Mouse (Mus musculus): ENCODE data around the gene Lcp2.

Lcp2 gene

DNA sequence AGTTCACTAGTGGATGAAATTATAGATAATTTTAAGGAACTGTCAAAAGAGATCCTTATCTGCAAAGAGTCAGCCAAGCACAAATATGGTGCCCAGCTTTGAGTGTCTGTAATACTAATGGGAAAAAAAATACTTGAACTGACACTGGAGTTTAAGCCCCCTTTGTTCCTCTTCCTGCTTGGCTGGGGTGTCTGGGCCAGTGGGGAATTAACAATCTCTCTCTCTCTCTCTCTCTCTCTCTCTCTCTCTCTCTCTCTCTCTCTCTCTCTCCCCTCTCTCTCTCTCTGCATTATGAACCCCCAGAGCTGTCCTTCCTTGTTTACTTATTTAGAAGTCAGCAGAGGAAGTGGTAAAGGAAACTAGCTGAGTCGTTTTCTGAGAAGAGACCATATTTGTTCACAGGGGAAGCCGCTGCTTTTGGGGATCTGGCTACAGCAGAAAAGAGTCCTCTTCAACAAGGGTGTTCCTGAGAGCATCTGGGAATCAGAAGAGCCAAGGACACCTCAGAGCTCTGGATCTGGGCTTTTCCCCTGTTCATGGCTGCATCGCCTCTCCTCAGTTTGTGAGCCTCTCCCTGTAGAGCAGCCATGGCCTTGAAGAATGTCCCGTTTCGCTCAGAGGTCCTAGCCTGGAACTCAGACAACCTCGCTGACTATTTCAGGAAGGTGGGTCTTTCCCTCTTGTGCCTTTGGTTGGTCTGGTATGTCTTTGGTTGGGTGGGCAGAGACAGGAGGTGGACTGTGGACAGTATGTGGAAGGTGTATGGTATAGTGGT is at the start of gene Lcp2:
TSS of gene Lcp2 (plus strand) at position 154 of the 775 bp plus-strand sequence.
- no peak for DNase-seq

DNA sequence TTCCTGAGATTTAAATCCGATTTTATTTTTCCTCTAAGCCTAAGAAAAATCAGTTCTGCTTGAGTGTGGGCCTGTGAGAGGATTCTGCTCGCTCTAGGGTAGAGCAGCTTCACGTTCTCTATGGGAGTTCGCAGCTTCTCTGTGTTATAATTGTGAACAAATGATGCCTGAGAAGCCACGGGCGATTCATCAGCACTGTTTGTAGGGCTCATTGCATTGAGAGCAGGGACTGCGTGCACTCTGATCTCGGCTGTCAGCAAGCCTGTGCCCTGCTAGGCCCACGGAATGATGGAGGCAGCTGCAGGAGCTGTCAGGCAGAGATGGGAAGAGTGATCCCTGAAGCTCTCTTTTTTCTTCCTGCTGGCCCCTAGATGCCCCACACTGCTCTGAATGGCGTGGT is 48.5 kb upstream of the Lcp2 start:
- no peak for DNase-seq

DNA sequence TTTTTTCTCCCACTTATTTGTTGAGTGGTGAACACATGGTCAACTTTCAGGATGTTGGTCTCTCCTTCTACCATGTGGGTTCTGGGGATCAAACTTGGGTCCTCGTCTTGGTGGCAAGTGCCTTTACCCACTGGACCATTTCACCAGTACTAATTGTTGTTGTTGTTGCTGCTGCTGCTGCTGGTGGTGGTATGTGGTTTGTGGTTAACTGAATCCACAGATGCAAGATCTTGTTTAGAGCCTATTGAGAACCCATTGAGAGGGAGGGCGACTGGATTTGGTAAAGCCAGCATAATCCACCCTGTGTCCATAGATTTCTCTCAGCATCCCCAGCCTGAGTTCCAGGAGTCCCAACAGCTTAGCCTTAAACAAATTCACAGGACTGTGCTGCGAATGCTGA is 46.3 kb upstream of the Lcp2 start:
- DNase-seq = no peak

DNA sequence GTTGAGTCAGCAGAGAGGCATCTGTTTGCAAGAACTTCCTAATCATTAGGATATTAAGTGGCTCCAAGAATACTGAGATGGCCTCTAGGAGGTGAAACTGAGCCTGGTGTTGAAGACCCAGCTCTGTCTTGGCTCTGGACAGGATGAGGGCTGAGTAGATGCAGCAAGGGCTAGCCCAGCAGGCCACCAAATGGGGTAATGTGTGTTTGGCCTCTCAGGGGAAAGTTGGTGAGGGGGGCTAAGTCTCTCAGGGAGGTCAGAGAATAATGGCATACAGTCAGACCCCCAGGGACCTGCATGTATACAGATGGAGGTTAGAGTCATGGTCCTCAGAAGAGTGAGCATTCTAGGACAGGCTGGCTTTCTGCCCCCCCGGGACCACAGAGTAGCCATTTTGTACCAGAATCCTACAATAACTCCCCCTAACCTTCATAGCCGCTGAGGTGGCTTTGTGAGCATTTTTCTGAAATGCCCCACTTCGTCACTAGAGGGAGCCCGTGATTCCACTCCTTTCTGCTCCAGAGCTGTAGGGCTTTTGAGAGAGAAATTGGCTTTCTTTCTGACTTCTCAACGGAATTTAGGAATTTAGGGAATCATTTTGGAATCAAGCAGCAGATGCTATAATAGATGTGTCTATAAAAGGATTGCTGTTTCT is 44.7 kb upstream of the Lcp2 start:
- DNase-seq = peak; percentile 35

DNA sequence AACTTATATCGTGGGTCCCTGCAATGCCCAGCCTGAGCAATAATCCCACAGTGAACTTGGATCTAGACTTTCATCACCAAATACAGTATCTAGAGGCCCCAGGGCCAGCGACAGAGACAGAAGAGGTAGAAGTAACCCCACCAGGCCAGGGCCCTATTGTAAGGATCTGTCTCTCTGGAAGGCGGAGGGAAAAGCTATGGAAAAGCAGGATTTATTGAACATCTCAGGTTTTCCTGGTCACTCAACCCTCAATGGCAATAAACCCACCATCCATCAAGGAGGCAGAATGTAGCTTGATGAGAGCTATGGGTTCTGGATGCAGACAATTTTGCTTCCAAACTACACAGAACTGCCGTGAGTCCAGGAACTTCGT is 44.1 kb upstream of the Lcp2 start:
- no peak for DNase-seq

DNA sequence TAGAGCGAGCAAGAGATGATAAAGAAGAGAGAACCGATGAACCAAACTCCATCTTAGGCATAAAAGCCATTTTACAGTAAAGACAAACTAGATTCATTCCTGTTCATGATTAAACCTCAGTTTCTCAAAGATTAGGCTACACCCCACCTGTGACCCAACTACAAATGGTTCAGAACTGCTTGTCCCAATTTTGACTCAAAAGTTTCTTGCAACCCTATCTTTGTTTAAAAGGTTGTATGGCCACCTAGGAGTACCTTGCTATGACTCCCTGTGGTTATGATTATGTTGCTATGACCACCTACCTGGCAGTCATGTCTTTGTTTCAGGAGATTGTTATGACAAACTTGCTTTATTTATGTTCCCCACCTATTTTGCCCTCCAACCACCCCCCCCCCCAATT is 39.1 kb upstream of the Lcp2 start:
- no peak for DNase-seq

DNA sequence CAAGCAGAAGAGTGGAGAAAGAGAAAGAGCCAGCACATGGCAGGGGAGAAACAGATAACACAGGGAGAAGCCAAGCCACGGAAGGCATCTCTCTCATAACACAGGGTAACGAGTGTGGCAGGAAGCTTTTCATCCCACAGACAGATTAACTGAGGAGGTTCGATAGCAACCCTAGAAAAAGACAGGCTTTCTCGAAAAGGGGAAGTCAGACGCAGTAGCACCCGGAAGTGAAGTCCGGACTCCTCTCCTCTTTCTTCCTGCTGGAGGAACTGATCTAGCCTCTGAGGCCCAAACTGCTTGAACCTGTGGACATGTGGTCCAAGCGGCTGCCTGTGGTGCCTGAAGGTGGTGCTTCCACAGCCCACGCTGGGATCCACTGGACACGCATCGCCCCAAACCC is 38.5 kb upstream of the Lcp2 start:
- DNase-seq = no peak

DNA sequence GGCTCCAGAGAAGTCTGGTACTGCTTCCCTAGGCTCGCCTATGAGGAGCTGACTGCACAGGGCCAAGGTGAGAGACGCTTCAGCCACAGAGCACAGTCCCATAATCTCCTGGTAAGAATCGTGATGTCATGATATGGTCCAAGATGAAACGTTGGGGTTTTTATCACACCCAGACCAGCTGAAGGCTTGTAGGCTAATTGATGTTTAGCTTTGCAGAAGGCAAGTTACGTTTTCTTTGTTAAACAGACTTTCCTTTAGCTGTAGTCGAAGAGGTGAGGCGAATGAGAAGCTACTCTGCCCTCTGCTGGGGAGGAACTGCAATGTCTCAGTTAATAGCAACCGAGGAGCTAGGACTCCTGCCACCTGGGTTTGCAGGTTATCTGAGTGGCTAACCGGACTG is 38.0 kb upstream of the Lcp2 start:
- peak; percentile 13 for DNase-seq

DNA sequence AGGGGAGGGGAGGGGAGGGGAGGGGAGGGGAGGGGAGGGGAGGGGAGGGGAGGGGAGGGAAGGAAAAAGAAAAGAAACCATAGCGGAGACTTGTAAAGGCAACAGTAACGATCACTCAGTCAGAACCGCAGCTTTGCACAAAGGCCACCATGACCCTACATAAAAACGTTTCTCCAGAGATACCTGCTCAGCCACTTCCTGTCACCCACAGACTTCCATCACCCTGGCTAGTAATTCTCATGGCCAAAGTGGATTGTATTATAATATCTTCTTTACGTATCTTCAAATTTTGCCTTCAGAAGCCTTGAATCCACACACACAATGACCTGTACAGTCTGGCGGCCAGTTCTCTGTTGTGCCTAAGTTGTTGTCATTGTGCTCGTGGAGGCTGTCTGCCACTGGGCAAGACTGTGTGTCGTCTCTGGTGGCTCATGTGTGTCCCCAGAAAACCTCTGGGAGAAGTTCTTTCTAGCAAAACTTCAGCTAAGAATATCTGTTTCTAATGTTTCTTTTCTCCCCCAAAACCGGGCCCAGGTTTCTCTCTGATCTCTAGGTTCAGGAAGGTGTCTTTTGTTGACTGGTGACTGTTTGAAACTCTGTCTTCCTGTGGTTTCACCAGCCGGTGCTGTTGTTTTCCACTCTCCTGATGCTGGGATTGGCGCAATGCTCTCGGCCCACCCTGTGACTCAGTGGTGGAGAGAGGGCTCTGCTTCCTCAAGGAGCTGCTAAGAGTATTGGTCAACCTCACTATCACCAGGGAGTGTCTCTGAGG is 37.2 kb upstream of the Lcp2 start:
- DNase-seq = no peak

DNA sequence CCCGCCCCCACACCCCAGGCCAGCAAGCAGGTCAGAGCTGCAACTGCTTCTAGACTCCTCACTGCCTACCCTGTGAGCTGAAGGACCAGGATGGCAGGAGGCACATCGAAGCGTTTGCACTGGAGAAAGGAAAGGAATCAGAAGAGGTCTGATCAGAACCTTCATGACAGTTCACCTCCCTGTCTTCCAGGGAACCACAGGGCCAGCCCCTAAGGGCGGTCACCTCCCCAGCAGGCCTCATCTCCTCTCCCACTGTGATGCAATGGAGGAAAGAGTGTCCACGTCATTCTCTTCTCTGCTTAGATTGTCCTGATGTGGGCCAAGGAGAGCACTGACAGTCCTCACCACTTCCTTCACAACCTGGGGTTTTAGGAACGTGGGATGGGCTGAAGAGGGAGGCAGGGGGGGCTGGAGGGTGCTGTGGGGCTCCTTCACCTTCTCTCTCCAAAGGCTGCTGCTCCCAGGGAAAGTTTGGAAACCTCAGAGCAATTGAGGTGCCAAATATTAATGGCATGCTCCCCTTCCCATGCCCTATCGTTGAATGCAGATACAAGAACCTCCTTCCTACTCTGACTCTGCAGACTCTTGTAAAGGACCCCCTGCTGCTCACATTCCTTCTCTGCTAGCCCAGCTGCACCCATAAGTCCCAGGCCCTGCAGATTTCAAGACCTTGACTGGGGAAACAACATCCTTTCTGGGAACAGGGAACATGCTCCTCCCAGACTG is 36.4 kb upstream of the Lcp2 start:
- no peak for DNase-seq

DNA sequence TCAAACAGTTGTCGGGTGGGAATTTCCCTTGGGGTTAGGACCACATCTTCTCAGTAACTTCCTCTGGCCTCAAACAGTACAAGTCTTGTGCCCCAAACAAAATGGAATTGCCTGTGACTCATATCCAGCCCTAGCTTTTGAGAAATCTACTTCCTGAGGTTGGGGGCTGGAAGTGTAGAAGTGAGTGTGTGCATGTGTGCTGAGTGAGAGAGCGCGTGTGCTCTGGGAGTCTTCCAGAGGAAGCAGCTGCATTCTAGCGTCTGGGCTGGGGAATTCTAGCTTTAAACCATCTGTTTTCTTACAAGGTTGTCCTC is 35.9 kb upstream of the Lcp2 start:
- no peak for DNase-seq

DNA sequence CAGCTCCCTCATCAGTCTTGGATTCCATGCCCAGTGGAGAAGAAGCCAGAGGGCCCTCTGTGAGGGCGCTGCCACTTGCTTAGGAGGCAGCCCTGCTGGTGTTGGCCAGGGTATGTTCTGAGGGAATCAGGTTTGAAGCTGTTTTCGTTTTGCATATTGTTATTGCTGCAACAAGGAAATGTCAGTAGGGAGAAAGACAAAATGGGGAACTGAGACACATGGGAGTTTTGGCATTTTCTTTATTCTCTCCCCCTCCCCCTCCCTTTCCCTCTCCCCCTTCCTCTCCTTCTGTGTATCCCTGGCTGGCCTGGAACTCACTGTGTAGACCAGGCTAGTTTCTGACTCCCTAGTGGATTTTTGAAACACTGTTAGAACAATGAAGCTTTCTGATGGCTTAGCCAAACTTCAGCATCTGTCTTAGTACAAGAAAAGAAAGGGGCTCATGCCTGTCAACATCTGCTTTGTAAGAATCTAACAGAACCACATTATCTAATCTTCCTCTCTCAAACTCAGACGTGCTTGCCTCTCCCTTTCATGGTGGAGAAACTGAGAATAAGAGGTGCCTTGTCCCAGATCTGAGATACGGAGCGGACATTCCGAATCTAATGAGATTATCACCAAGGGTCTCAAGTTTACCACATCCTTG is 34.6 kb upstream of the Lcp2 start:
- DNase-seq = no peak

DNA sequence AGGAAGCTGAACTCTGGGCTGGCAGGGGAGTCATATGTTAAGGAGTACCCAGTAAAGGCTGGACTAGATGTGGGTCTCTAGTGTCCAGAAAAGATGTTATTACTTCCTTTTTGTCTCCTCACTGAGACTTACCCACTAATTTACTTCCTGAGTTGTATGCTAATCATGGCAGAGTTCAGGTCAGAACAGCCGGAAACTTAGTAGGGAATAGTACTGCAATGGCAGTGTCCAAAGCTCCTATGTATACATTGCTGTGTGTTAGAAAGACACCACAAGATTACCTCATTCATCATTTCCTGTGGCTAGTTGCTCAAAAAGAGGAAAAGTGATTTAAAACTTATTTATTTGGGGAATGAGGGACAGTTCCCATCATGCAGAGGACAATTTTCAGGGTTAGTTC is 21.6 kb upstream of the Lcp2 start:
- no peak for DNase-seq

DNA sequence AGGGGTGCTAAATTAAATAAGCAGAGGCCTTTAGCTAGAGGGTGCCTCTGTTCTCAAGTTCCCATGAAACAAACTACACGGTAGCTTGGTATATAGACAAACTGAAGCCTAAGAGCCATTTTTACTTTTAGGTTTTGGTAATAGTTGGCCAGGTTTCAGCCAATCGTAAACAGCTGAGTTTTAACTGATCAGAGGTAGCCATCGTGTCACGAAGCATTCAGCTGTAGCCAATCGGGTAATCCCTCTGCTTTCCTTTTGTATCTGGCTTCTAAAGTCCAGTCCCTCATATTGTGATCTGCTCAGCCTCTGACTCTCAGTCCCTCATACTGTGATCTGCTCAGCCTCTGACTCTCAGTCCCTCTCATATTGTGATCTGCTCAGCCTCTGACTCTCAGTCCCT is 17.1 kb upstream of the Lcp2 start:
- DNase-seq = no peak

DNA sequence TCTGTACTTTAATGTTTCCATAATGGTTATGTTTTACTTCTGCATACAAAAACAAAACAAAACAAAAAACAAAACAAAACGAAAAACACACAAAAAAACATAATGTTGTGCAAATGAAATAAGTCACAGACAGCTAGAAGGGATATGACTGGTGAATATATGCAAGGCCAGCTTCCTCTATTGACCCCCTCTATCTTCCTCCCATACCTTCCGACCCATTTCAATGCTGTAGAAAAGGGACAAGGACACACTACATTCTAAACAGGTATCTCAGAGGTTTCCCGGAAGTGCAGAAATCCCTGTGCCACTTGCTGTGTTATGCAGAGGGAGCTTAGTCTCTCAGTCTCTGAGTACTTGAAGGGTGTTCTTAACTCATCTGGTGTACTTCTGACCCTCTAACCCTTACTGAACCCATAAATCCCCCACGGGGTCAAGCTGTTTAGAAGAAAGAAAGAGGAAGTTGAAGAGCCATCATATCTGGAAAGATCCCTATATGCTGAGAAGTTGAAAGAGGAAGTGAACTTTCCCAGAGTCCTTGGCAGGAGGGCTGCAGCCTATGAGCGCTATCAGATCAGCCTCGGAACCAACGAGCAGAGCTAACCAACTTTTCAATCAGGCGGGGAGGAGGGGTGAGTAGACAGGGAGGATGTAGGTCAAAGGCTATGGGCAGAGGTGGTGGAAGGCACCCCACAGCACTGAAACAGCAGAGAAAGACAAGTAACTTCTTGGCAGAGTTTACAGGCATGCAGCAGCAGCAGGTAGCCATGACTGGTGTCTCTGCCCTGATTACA is 15.5 kb upstream of the Lcp2 start:
- no peak for DNase-seq

DNA sequence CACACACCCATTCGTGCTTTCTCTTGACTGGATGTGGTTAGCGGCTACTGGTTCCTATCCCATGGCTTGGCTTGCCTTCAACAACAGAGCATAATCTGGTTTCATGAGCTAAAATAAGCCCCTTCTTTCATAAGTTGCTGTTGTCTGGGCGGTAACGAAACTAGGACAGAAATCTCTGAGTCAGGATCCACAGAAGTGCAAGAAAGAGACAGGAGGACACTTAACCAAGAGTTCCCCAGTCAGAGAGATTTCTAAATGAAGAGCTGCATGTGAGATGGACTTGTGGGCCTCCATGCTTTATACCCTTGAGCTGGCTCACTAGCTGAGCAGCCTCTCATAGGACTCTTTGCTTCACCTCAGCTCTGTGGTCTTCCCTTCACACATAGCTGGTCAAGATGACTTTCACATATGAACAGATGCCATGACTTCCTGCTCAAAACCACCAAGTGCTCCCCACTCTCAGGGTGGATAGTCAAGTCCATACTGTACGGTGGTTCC is 12.7 kb upstream of the Lcp2 start:
- DNase-seq = no peak

DNA sequence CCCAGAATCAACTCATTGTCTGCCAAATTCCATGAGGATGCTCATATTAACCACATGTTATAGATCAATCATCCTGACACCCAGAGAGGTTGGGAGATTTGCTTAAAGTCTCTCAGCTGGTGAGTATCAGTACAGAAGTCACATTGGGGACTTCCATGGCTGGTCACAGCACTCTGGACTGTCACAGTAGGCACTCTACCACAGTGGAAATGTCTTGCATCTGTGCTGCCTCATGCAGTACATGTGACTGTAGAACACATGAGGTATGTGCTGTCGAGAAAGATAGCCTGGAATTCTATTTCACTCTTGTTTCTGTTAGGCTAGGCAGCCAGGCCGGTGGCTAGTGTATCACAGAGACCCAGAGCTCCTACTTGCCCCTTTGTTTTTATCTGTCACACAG is 11.9 kb upstream of the Lcp2 start:
- DNase-seq = no peak

DNA sequence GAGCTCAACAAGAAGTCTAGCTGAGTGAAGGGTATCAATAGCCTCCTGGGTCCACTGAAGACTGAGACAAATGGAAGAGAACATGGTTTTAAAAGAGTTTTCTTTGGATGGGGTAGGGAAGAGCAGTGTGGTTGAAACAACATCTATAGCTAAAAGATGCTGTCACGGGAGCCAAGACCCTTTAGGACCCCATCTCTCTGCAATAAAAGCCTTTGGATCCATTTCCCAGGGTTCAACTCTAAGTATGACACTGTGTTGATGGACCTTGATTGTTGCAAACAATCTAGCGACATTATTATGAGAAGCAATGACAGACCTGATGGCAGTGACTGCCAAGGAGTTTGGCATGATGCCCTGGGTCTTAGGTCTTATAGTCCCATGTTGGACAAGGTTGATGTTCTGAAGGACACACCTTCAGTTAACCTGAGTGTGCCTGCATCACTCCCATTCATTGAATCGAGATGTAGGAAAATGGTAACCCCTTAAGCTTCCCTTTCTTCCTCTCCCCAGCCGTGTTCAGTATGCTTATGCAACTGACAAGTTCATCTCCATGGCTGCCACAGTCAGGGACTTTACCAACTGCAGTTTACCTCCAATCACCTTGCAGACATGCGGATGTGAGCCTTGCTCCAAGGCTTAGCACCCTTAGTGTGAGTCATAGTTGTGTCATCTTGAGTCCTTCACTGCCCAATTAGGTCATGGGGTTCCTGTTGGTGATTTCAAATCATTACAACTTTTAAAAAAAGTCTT is 10.6 kb upstream of the Lcp2 start:
- DNase-seq = no peak

DNA sequence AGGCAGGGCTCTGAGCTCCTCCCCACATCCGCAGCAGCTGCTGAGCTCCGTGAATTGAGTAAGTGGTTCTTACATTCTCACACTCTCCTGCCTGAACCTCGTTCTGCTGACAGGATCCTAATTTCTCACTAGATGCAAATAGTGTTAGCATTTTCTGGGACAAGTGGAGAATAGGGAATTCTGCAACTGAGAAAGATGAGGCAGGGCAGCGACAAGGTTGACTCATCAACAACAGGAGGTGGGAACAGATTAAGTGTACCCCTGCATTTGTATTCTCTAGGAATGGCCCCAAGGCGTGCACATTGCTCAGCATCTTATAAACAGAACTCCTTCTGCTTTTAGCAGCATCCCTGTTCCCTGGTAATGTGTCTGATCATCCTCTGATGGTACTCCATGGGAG is 6.7 kb upstream of the Lcp2 start:
- DNase-seq = no peak

DNA sequence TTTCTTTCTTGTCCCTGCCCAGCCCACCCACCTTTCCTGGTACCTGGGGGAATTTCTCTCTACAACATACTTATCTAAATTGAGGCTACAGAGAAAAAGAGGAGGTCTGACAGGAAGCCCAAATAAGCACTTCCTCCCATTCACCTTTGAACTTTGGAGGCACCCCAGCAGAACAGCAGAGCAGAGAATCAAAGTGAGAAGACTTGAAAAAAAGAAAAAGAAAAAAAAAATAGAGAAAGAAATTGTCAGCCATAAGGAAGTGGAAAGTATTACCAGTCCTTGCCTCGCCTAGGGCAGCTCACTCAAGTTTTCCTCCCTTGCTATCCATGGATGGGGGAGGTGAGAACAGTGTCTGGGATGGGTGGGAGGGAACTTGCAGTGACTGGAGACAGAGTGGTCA is 3.9 kb upstream of the Lcp2 start:
- no peak for DNase-seq

DNA sequence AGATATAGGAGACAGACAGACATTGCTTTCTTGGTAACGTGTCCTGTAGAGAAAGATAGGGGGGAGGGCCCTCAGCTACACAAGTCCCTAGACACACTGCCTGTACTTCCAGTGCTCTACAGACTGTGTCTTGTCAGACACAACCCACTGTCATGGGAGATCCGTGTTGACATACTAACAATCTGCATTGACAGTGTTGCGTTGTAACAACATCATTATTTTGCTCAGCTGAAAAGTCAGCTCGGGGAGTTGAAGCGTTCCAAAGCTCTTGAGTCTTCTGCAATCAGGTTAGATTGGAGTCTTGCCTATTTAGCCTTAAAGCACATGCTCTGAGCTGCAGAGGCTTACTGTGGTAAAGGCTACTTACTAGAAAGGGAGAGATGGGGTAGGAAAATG is 820 bp downstream of the Lcp2 start:
- no peak for DNase-seq

Data from cerebellum, adult 8-10 months (tissue).